Mouse (Mus musculus) spleen, adult 12 weeks (tissue): ENCODE results near the gene Ccdc78.

Experiments
- DNase-seq: peaks from one replicate; pipeline ENCODE4 v3.0.0; 2022; ENCODE audit warnings: low spot score

Gene Ccdc78

GRCm38 (mm10) chr17:25810890-25811289, 24.5 kb downstream of the Ccdc78 start:
- no peak for DNase-seq

GRCm38 (mm10) chr17:25813471-25813870, 27.1 kb downstream of the Ccdc78 start:
- DNase-seq = no peak

GRCm38 (mm10) chr17:25817662-25818061, 31.3 kb downstream of the Ccdc78 start:
- DNase-seq = no peak

- no peak for DNase-seq
Measured at GRCm38 (mm10) chr17:25818851-25819780, 32.7 kb downstream of the Ccdc78 start.

- peak; percentile 65 for DNase-seq
Measured at GRCm38 (mm10) chr17:25823452-25823851, 37.1 kb downstream of the Ccdc78 start, which contains the start of gene Wdr24. Gene Wdr24 (plus strand): TSS chr17:25823627.

GRCm38 (mm10) chr17:25824362-25825142, 38.2 kb downstream of the Ccdc78 start:
- DNase-seq = no peak

- no peak for DNase-seq
Measured at GRCm38 (mm10) chr17:25825311-25825710, 38.9 kb downstream of the Ccdc78 start.

GRCm38 (mm10) chr17:25825984-25826570, 39.7 kb downstream of the Ccdc78 start:
- DNase-seq = no peak

GRCm38 (mm10) chr17:25827011-25827410, 40.6 kb downstream of the Ccdc78 start:
- no peak for DNase-seq

GRCm38 (mm10) chr17:25827546-25828222, 41.3 kb downstream of the Ccdc78 start:
- DNase-seq = no peak

- no peak for DNase-seq
Measured at GRCm38 (mm10) chr17:25828223-25828594, 41.8 kb downstream of the Ccdc78 start.

- DNase-seq = peak; percentile 56
Measured at GRCm38 (mm10) chr17:25828712-25829557, 42.6 kb downstream of the Ccdc78 start, which contains the start of gene Jmjd8. Gene Jmjd8 (plus strand): TSS chr17:25828867.

GRCm38 (mm10) chr17:25829558-25830017, 43.2 kb downstream of the Ccdc78 start:
- no peak for DNase-seq

- no peak for DNase-seq
Measured at GRCm38 (mm10) chr17:25830200-25830753, 43.9 kb downstream of the Ccdc78 start.

- DNase-seq = no peak
Measured at GRCm38 (mm10) chr17:25830806-25831431, 44.5 kb downstream of the Ccdc78 start.

GRCm38 (mm10) chr17:25831451-25832281, 45.3 kb downstream of the Ccdc78 start:
- no peak for DNase-seq

- peak; percentile 96 for DNase-seq
Measured at GRCm38 (mm10) chr17:25832436-25833290, 46.3 kb downstream of the Ccdc78 start.

- no peak for DNase-seq
Measured at GRCm38 (mm10) chr17:25833291-25833663, 46.9 kb downstream of the Ccdc78 start, which contains the start of gene Stub1. Gene Stub1 (minus strand): TSS chr17:25833404.
